Mouse (Mus musculus) T-helper 1 cell (primary cell): ENCODE measurements around the gene Ppp1r9a.

Experiments used
- in situ Hi-C: fragments of 300-600 bp; cut with MboI, MseI; formaldehyde crosslinking; loops from one replicate; pipeline ENCODE4 v1.15.1; 2025; ENCODE audit warnings: high pct_unique_total_duplicates

The Ppp1r9a gene

GRCm38 (mm10) chr6:5154786-5155185 lies 252.1 kb downstream of the Ppp1r9a start:
- in situ Hi-C loops, result no loop called here

GRCm38 (mm10) chr6:5155313-5155927 lies 252.7 kb downstream of the Ppp1r9a start:
- in situ Hi-C loops, result no loop called here

GRCm38 (mm10) chr6:5156541-5157425 lies 254.1 kb downstream of the Ppp1r9a start:
- in situ Hi-C loops, result no loop called here

GRCm38 (mm10) chr6:5159385-5159791 lies 256.7 kb downstream of the Ppp1r9a start:
- in situ Hi-C loops, result no loop called here

- in situ Hi-C loops, result no loop called here
Measured at GRCm38 (mm10) chr6:5162052-5162451, 259.3 kb downstream of the Ppp1r9a start.

- in situ Hi-C loops, result no loop called here
Measured at GRCm38 (mm10) chr6:5163507-5164144, 260.9 kb downstream of the Ppp1r9a start.

GRCm38 (mm10) chr6:5164855-5165254 lies 262.1 kb downstream of the Ppp1r9a start:
- in situ Hi-C loops, result no loop called here

- in situ Hi-C loops, result no loop called here
Measured at GRCm38 (mm10) chr6:5167051-5167677, 264.4 kb downstream of the Ppp1r9a start.

GRCm38 (mm10) chr6:5168158-5168557 lies 265.4 kb downstream of the Ppp1r9a start:
- in situ Hi-C loops, result no loop called here

GRCm38 (mm10) chr6:5171418-5171817 lies 268.7 kb downstream of the Ppp1r9a start:
- in situ Hi-C loops, result no loop called here

- in situ Hi-C loops, result no loop called here
Measured at GRCm38 (mm10) chr6:5172571-5172970, 269.9 kb downstream of the Ppp1r9a start.

- in situ Hi-C loops, result no loop called here
Measured at GRCm38 (mm10) chr6:5174179-5174812, 271.6 kb downstream of the Ppp1r9a start.

- in situ Hi-C loops, result no loop called here
Measured at GRCm38 (mm10) chr6:5177967-5178891, 275.5 kb downstream of the Ppp1r9a start.

- in situ Hi-C loops, result no loop called here
Measured at GRCm38 (mm10) chr6:5179189-5179588, 276.5 kb downstream of the Ppp1r9a start.

GRCm38 (mm10) chr6:5180645-5181044 lies 277.9 kb downstream of the Ppp1r9a start:
- in situ Hi-C loops, result no loop called here

- in situ Hi-C loops, result no loop called here
Measured at GRCm38 (mm10) chr6:5186229-5186950, 283.7 kb downstream of the Ppp1r9a start.

- in situ Hi-C loops, result no loop called here
Measured at GRCm38 (mm10) chr6:5187586-5187985, 284.9 kb downstream of the Ppp1r9a start.

- in situ Hi-C loops, result no loop called here
Measured at GRCm38 (mm10) chr6:5188036-5188435, 285.3 kb downstream of the Ppp1r9a start.

GRCm38 (mm10) chr6:5188938-5189337 lies 286.2 kb downstream of the Ppp1r9a start:
- in situ Hi-C loops, result no loop called here

GRCm38 (mm10) chr6:5189507-5189906 lies 286.8 kb downstream of the Ppp1r9a start:
- in situ Hi-C loops, result no loop called here
